Mouse (Mus musculus) liver, adult 2 months (tissue): ENCODE measurements at regions not wholly inside any gene's neighbourhood (a gene's known extent, or its start where the extent isn't known, plus 50 kb on each side); places are given as distances from the start of the nearest gene placed in this dataset.

Experiments
- DNase-seq: peaks from one replicate; pipeline ENCODE4 v3.0.0-alpha.2; 2011; ENCODE audit warnings: low read depth, low spot score; ENCODE audit errors: extremely low read depth
- H3K27ac ChIP-seq: fragments of 200-500 bp; replicated peaks from 2 replicates; pipeline ENCODE4 v1.5.1; 2012; ENCODE audit warnings: low read depth, mild to moderate bottlenecking, control low read depth, inconsistent platforms, low read length; ENCODE audit not compliant: insufficient read depth
- H3K27me3 ChIP-seq: fragments of 200-500 bp; 2 replicates; pipeline ENCODE4 v1.6.1; 2012; ENCODE audit warnings: mild to moderate bottlenecking, moderate library complexity, low read length, inconsistent platforms; ENCODE audit not compliant: control insufficient read depth, insufficient read depth
- H3K36me3 ChIP-seq: fragments of 200-500 bp; 2 replicates; pipeline ENCODE4 v1.6.1; 2012; ENCODE audit warnings: low read length, inconsistent platforms; ENCODE audit not compliant: control insufficient read depth, insufficient read depth
- H3K4me1 ChIP-seq: fragments of 200-500 bp; 2 replicates; pipeline ENCODE4 v1.6.1; 2011; ENCODE audit warnings: low read length; ENCODE audit not compliant: control insufficient read depth, insufficient read depth
- H3K4me3 ChIP-seq: fragments of 200-500 bp; 2 replicates; pipeline ENCODE4 v1.5.1; 2011; ENCODE audit warnings: low read depth, mild to moderate bottlenecking, control low read depth, low read length, moderate library complexity; ENCODE audit not compliant: insufficient read depth
- H3K79me2 ChIP-seq: fragments of 200-500 bp; 2 replicates; pipeline ENCODE4 v1.6.1; 2012; ENCODE audit warnings: inconsistent platforms, mild to moderate bottlenecking, low read length, moderate library complexity; ENCODE audit not compliant: control insufficient read depth, insufficient read depth
- H3K9ac ChIP-seq: fragments of 200-500 bp; 2 replicates; pipeline ENCODE4 v1.6.1; 2012; ENCODE audit warnings: low read depth, mild to moderate bottlenecking, control low read depth, inconsistent platforms, low read length
- CTCF ChIP-seq: fragments of 200-500 bp; IDR thresholded peaks from 2 replicates; pipeline ENCODE4 v1.5.1; 2011; ENCODE audit warnings: low read depth, low read length, control low read depth
- POLR2A ChIP-seq: fragments of 200-500 bp; IDR thresholded peaks from 2 replicates; pipeline ENCODE4 v1.6.1; 2011; ENCODE audit warnings: low read length, control low read depth; ENCODE audit not compliant: insufficient read depth; ENCODE audit errors: extremely low read depth
- WGBS: fragments of 180-500 bp; shearing (Covaris S2); methylation state at CpG from one replicate; pipeline ENCODE4 v1.1.7; 2018; 5-methylcytosine and 5-hydroxymethylcytosine counted together

- H3K79me2 ChIP-seq, result no peaks in the 10 kb centered on the region
- no peak for DNase-seq
- no peaks in the 10 kb centered on the region for H3K4me1 ChIP-seq
- no peak overlapping the region for H3K4me3 ChIP-seq
- no peaks in the 10 kb centered on the region for H3K36me3 ChIP-seq
- no peak overlapping the region for H3K9ac ChIP-seq
- H3K27ac ChIP-seq, result no peak overlapping the region
- 91% methylated on average over 4 of the region's 4 CpGs for WGBS
- H3K27me3 ChIP-seq, result no peaks in the 10 kb centered on the region
- TF ChIP-seq POLR2A, result no peak
- no peak for TF ChIP-seq CTCF
Measured at GRCm38 (mm10) chr9:31657612-31658011, 193.3 kb upstream of the Tmem45b start.

DNA sequence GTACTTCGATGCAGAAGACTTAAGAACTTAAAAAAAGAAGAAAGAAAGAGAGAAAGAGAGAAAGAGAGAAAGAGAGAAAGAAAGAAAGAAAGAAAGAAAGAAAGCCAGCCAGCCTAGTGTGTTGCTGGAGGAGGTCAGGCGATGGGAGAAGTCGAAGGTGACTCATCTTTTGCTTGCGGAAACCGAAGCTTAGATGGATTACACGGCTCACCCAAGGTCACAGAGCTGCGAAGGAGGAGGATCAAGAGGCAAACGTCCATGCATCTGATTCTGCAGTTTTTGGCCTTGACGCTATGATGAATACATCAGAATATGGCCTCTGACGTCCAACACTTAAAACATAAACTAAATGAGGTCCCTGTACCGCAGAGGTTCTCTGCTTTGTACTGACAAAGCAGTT lies 192.4 kb upstream of the Tmem45b start:
- Histone ChIP-seq H3K79me2 (no peaks in the 10 kb centered on the region), H3K4me3 (no peak overlapping the region), H3K4me1 (no peaks in the 10 kb centered on the region), H3K36me3 (no peaks in the 10 kb centered on the region), H3K27me3 (no peaks in the 10 kb centered on the region), H3K27ac (no peak overlapping the region), H3K9ac (no peak overlapping the region)
- DNase-seq, result no peak
- WGBS, result 78% methylated on average over 11 of the region's 11 CpGs
- TF ChIP-seq CTCF (no peak), POLR2A (no peak)

DNA sequence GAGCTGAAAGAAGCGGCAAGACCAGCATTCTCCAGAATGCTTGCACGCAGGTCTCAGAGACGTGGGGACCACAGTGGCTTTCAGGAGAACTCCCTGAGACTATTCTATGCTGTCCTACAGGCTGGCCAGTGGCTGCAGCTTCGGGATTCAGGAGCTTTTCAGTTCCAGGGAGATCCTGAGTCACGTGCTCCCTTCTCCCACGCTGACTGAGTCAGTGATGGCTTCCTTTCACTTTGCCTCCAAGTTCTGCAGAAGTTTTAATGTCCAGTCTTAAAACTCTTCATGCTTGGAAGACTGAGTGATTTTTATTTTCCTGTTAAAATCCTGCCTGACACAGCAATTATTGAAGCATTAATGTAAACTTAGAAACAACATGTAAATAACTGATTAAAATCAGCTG lies 190.5 kb upstream of the Tmem45b start:
- Histone ChIP-seq H3K27me3 (no peaks in the 10 kb centered on the region), H3K4me3 (no peak overlapping the region), H3K9ac (no peak overlapping the region), H3K4me1 (no peaks in the 10 kb centered on the region), H3K27ac (no peak overlapping the region), H3K36me3 (no peaks in the 10 kb centered on the region), H3K79me2 (no peaks in the 10 kb centered on the region)
- DNase-seq, result no peak
- no peak for TF ChIP-seq CTCF
- TF ChIP-seq POLR2A, result no peak
- 83% methylated on average over 6 of the region's 6 CpGs for WGBS

- no peak for TF ChIP-seq CTCF
- TF ChIP-seq POLR2A, result no peak
- Histone ChIP-seq H3K9ac (no peak overlapping the region), H3K27me3 (no peaks in the 10 kb centered on the region), H3K36me3 (no peaks in the 10 kb centered on the region), H3K4me3 (no peak overlapping the region), H3K79me2 (no peaks in the 10 kb centered on the region), H3K4me1 (no peaks in the 10 kb centered on the region), H3K27ac (no peak overlapping the region)
- WGBS, result 73% methylated on average over 7 of the region's 7 CpGs
- DNase-seq, result no peak
Measured at GRCm38 (mm10) chr9:31654213-31654612, 190.0 kb upstream of the Tmem45b start.

DNA sequence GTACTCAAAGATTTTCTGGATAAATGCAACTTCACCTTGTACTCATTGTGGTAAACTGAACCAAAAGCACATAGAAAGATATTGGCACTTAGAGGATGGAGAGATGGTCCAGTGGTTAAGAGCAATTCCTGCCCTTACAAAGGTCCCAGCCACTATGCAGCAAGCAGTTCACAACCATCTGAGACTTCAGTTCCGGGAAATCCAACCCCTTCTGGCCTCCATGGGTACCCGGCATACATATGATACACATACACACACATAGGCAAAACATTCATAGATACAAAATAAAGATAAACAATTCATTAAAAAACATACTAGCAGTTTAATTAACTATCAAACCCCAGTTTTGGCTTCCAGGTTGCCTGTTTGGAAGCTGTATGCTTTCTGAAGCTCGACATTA lies 189.5 kb upstream of the Tmem45b start:
- no peak for TF ChIP-seq CTCF
- no peak for TF ChIP-seq POLR2A
- WGBS, result 77% methylated on average over 3 of the region's 3 CpGs

DNA sequence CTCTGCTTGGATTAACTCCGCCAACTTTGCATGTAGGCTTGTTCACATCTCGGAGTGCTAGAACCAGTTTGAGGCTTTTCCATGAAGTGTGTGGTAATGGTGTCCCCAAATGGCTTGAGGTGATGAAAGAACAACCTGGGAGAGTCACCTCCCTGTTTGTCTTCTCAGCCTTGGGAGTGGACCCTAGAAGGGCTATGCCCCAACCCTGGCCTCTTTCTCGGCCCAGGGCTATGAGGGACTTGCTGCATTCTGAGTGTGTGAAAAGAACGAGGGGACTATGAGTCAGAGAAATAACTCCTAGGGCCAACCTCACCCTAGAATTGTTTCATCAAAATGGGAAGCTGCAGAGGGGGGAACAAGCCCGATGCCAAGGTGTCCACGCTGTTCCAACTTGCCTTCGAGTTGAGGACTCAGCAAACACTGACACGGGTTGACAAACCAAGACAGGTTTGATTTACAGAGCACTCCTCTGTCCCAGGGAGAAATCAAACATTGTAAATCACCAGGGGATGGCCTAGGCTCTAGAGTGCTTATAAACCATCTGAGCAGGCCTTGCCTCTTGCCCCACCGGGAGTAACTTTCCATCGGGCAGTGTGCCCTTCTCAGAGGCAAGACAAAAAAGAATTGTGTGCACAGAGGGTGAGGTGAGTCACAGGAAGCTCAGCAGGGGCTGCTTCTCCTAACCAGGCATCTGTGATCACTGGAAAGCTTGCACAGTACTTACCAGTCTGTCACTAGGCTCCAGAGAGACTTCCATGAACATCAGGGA lies 186.3 kb upstream of the Tmem45b start:
- H3K27me3 ChIP-seq, result no peaks in the 10 kb centered on the region
- TF ChIP-seq POLR2A (no peak), CTCF (no peak)
- H3K79me2 ChIP-seq, result no peaks in the 10 kb centered on the region
- H3K4me3 ChIP-seq, result no peak overlapping the region
- H3K9ac ChIP-seq, result no peak overlapping the region
- no peaks in the 10 kb centered on the region for H3K36me3 ChIP-seq
- H3K27ac ChIP-seq, result no peak overlapping the region
- 70% methylated on average over 10 of the region's 10 CpGs for WGBS
- H3K4me1 ChIP-seq, result no peaks in the 10 kb centered on the region
- DNase-seq, result no peak

More for the DNA sequence above, 189.5 kb upstream of the Tmem45b start:
- Histone ChIP-seq H3K36me3 (no peaks in the 10 kb centered on the region), H3K79me2 (no peaks in the 10 kb centered on the region), H3K27ac (no peak overlapping the region), H3K4me3 (no peak overlapping the region), H3K9ac (no peak overlapping the region), H3K27me3 (no peaks in the 10 kb centered on the region), H3K4me1 (no peaks in the 10 kb centered on the region)
- DNase-seq, result no peak
